Mouse (Mus musculus) neural tube, embryonic 12.5 days (tissue): Measurements from ENCODE around the gene Fgfr2. TPM values are rescaled to one million over a fixed set of nuclear protein-coding genes. Genes with fewer than 3 reads are reported as not detected.

Experiments used
- ATAC-seq: fragments of 200-750 bp; cut with Nextera tagmentation; 2 replicates; pipeline ENCODE4 v1.8.0; 2017; ENCODE audit warnings: low read depth, mild to moderate bottlenecking, moderate TSS enrichment, moderate library complexity; ENCODE audit not compliant: low FRiP score
- H3K27ac ChIP-seq: fragments of 300-500 bp; sonication (generic); 2 replicates; pipeline ENCODE4 v1.5.1; 2016
- H3K27me3 ChIP-seq: fragments of 300-500 bp; sonication (generic); replicated peaks from 2 replicates; pipeline ENCODE4 v1.6.1; 2016; ENCODE audit warnings: mild to moderate bottlenecking
- H3K36me3 ChIP-seq: fragments of 300-500 bp; sonication (generic); 2 replicates; pipeline ENCODE4 v1.6.1; 2016; ENCODE audit warnings: mild to moderate bottlenecking
- H3K4me1 ChIP-seq: fragments of 300-500 bp; sonication (generic); 2 replicates; pipeline ENCODE4 v1.6.1; 2016
- H3K4me2 ChIP-seq: fragments of 300-500 bp; sonication (generic); replicated peaks from 2 replicates; pipeline ENCODE4 v1.6.1; 2016; ENCODE audit warnings: mild to moderate bottlenecking
- H3K4me3 ChIP-seq: fragments of 300-500 bp; sonication (generic); 2 replicates; pipeline ENCODE4 v1.5.1; 2016
- H3K9ac ChIP-seq: fragments of 300-500 bp; sonication (generic); 2 replicates; pipeline ENCODE4 v1.6.1; 2016; ENCODE audit warnings: mild to moderate bottlenecking
- H3K9me3 ChIP-seq: fragments of 300-500 bp; sonication (generic); 2 replicates; pipeline ENCODE4 v1.6.1; 2016; ENCODE audit warnings: mild to moderate bottlenecking
- WGBS: fragments of 180-500 bp; shearing (Covaris S2); methylation state at CpG from one replicate; pipeline ENCODE4 v1.1.7; 2016; 5-methylcytosine and 5-hydroxymethylcytosine counted together
- polyA plus RNA-seq: library from polyadenylated mRNA; unstranded; fragments of >200 nt; fragmentation: Nextera tagmentation; extraction: Ambion mirVana; gene quantifications from 2 replicates; pipeline ENCODE4 v1.2.1, GENCODE M21; 2016

Fgfr2 gene
- polyA plus RNA-seq, 1 experiment from 2014 or later, result 65.0 TPM

DNA sequence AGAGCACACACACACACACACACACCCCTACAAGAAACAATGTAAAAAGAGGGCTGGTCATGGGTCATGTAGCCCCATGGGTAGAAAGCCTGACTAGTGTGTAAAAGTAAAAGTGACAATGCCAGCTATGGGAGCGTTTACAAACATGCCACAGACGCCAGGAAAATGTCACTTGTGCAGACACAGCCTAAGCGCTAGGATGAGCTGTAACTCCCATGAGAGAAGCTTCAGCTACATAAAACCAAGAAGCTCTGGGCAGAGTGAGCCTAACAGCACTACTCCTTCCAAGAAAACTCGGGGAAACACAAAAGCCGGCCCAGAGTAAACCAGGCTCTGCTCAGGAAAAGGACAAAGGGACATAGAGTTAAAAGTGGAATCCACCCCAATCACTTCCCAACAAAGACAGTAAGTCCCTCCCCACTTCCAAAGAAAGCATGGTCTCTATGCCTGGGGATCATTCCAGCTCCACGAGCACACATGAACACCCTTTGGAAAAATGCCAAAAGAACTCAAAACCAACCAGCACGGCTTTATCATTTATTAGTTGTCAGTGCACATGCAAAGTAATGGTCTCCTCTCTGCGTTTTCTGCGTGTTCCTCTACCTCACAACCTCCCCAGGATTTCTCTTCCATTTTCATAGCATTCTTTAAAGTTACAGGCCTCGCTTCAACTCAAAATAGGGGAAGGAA, 899.6 kb downstream of the Fgfr2 start:
- Histone ChIP-seq H3K9ac (no peak overlapping the region), H3K27me3 (no peaks in the 10 kb centered on the region), H3K9me3 (no peaks in the 10 kb centered on the region), H3K4me3 (no peak overlapping the region), H3K36me3 (no peaks in the 10 kb centered on the region), H3K4me1 (0 out of 2 replicates have a peak, but pooled peaks cover 6% of the 10 kb centered on the region), H3K4me2 (no peak overlapping the region), H3K27ac (no peak overlapping the region)
- 59% methylated on average over 10 of the region's 10 CpGs for WGBS
- no peak for ATAC-seq

GRCm38 (mm10) chr7:132214031-132214430, 909.1 kb downstream of the Fgfr2 start:
- H3K9ac ChIP-seq, result no peak overlapping the region
- H3K9me3 ChIP-seq, result no peaks in the 10 kb centered on the region
- H3K27ac ChIP-seq, result no peak overlapping the region
- 82% methylated on average over 10 of the region's 10 CpGs for WGBS
- ATAC-seq, result no peak
- no peaks in the 10 kb centered on the region; the same call in 1 of the 2 replicates for H3K27me3 ChIP-seq
- no peak overlapping the region for H3K4me2 ChIP-seq
- no peak overlapping the region for H3K4me3 ChIP-seq
- H3K36me3 ChIP-seq, result no peaks in the 10 kb centered on the region
- H3K4me1 ChIP-seq, result no peaks in the 10 kb centered on the region

DNA sequence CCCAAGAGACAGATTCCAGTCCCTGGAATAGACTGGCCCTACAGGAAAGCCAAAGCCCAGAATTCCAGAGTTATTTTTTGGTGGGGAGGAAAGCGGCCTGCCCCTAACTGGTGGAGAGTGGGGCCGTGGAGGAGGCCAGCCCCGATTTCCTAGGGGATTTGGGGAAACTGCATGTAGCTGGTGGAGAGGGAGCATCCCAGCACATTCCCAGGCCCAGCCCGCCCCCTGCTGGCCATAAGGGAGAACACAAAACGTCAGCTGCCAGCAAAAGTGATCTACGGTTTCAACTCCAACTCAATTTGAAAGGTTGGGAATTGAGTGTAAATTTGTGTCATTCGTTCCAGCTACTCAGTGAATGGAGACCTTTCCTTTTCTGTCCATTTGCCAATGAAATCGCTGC, 909.7 kb downstream of the Fgfr2 start:
- H3K4me3 ChIP-seq, result no peak overlapping the region
- H3K36me3 ChIP-seq, result no peaks in the 10 kb centered on the region
- H3K4me1 ChIP-seq, result no peaks in the 10 kb centered on the region
- 9% methylated on average over 8 of the region's 8 CpGs for WGBS
- no peak overlapping the region for H3K27ac ChIP-seq
- H3K9ac ChIP-seq, result no peak overlapping the region
- ATAC-seq, result no peak
- no peak overlapping the region for H3K4me2 ChIP-seq
- no peaks in the 10 kb centered on the region for H3K9me3 ChIP-seq
- H3K27me3 ChIP-seq, result no peaks in the 10 kb centered on the region; the same call in 1 of the 2 replicates

DNA sequence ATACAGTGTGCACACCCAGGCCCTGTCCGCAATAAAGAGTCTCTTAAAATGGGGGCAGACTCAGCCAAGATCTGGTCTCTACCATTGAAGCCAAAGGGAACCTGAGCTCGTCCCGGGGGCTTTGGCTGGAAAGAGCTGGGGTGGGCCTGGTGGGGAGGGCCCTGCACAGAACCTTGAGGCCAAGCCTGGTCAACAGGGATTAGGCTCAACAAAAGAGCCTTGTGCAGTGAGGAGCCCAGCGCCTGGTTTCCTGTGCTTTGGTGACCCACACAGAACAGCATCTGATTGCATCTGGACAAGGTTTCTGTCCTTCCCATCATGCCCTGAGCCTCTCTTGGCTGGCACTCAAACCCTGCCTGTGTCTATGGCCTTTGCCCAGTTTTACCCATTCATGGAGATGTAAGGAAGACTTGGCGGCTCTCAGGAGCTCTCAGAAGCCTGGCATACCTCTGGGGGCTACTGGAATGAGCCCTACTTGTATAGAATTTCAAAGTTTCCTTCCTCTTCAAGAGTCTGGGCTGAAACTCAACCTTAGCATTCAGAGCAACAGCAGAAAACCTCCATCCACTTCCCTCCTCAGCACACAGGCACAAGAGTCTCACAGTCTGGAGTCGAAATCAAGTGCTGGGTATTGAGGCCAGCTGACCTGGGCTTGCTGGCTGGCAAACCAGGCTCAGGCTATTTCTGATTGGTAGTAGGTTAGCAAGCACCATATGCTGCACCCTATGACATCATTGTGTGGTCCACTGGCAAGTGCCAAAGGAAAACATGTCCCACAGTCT, 911.0 kb downstream of the Fgfr2 start:
- Histone ChIP-seq H3K27me3 (no peaks in the 10 kb centered on the region; the same call in 1 of the 2 replicates), H3K4me2 (no peak overlapping the region), H3K27ac (no peak overlapping the region), H3K36me3 (no peaks in the 10 kb centered on the region), H3K4me1 (no peaks in the 10 kb centered on the region), H3K9ac (no peak overlapping the region), H3K9me3 (no peaks in the 10 kb centered on the region), H3K4me3 (no peak overlapping the region)
- WGBS, result 84% methylated on average over 6 of the region's 6 CpGs
- ATAC-seq, result no peak

GRCm38 (mm10) chr7:132210616-132211015, 912.5 kb downstream of the Fgfr2 start:
- Histone ChIP-seq H3K27ac (no peak overlapping the region), H3K4me3 (no peak overlapping the region), H3K4me1 (no peaks in the 10 kb centered on the region), H3K27me3 (no peaks in the 10 kb centered on the region; the same call in 1 of the 2 replicates), H3K4me2 (no peak overlapping the region), H3K9me3 (no peaks in the 10 kb centered on the region), H3K9ac (no peak overlapping the region), H3K36me3 (no peaks in the 10 kb centered on the region)
- no peak for ATAC-seq
- WGBS, result 89% methylated on average over 5 of the region's 5 CpGs

GRCm38 (mm10) chr7:132208946-132209651, 914.1 kb downstream of the Fgfr2 start:
- Histone ChIP-seq H3K36me3 (no peaks in the 10 kb centered on the region), H3K27ac (no peak overlapping the region), H3K27me3 (no peaks in the 10 kb centered on the region; the same call in 1 of the 2 replicates), H3K4me3 (no peak overlapping the region), H3K4me1 (no peaks in the 10 kb centered on the region), H3K9ac (no peak overlapping the region), H3K9me3 (no peaks in the 10 kb centered on the region), H3K4me2 (no peak overlapping the region)
- ATAC-seq, result no peak
- 85% methylated on average over 9 of the region's 9 CpGs for WGBS

GRCm38 (mm10) chr7:132204073-132204612, 919.0 kb downstream of the Fgfr2 start:
- Histone ChIP-seq H3K27me3 (no peaks in the 10 kb centered on the region), H3K4me1 (no peaks in the 10 kb centered on the region), H3K36me3 (no peaks in the 10 kb centered on the region), H3K4me3 (no peak overlapping the region), H3K9me3 (no peaks in the 10 kb centered on the region), H3K4me2 (no peak overlapping the region), H3K9ac (no peak overlapping the region), H3K27ac (no peak overlapping the region)
- no peak for ATAC-seq
- WGBS, result 60% methylated on average over 1 of the region's 1 CpGs

- Histone ChIP-seq H3K9me3 (no peaks in the 10 kb centered on the region), H3K9ac (no peak overlapping the region), H3K4me2 (no peak overlapping the region), H3K36me3 (no peaks in the 10 kb centered on the region), H3K27ac (no peak overlapping the region), H3K27me3 (no peaks in the 10 kb centered on the region), H3K4me1 (no peaks in the 10 kb centered on the region), H3K4me3 (no peak overlapping the region)
- WGBS, result 43% methylated on average over 6 of the region's 6 CpGs
- no peak for ATAC-seq
These were observed 923.5 kb downstream of the Fgfr2 start for GRCm38 (mm10) chr7:132199686-132200085.

DNA sequence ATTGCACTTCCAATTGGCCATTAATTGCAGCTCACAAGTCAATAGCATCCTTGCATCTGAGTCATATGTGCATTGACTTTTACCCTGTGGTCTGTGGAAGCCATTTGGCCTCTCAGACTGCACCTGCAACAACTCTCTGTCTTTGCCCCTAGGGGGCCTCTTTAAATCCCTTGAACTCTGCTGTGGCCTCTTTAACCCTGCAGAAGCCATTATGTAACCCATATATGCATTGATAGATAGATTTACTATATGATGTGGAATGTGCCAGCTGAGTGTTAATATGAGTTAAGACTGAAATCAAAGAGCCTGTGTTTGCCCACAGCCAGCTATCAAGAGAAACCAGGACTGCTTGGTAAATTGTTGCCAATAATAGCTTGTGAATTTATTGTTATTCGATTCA, 924.3 kb downstream of the Fgfr2 start:
- H3K9ac ChIP-seq, result no peak overlapping the region
- H3K27ac ChIP-seq, result no peak overlapping the region
- no peak for ATAC-seq
- H3K27me3 ChIP-seq, result no peaks in the 10 kb centered on the region
- H3K9me3 ChIP-seq, result no peaks in the 10 kb centered on the region
- WGBS, result 77% methylated on average over 1 of the region's 1 CpGs
- no peaks in the 10 kb centered on the region for H3K36me3 ChIP-seq
- H3K4me1 ChIP-seq, result no peaks in the 10 kb centered on the region
- no peak overlapping the region for H3K4me3 ChIP-seq
- H3K4me2 ChIP-seq, result no peak overlapping the region

DNA sequence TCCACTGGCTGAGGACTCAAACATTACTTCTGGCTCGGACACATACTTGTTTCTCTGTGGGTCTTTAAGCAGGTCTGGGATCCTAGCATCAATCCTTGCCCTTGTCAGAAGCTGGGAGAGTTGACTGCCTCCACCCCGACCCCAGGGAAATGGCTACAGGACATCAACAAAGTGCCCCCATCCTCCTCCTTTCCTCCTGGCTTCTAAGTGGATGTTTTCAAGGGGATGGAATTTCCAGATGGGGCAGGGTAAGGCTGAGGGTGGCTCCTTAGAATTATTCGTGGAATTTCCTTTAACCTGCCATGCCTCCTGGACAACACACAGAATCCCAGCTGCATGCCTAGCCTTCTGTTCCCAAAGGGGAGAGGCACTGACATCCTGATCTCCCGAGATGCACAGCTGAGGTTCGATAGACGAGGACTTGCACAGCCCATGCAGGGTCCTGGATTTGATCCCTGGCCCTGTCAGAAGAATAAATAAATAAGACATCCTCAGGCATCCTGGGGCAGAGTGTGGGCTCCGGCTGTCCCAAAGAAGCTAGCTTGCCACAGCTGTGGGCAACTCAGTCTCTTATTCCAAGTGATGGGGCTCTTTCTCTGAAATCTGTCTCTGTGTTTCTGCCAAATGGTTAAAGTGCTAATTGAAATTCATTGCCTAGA, 925.2 kb downstream of the Fgfr2 start:
- no peak overlapping the region for H3K4me3 ChIP-seq
- 55% methylated on average over 7 of the region's 7 CpGs for WGBS
- H3K27me3 ChIP-seq, result no peaks in the 10 kb centered on the region
- H3K4me1 ChIP-seq, result no peaks in the 10 kb centered on the region
- no peaks in the 10 kb centered on the region for H3K9me3 ChIP-seq
- H3K9ac ChIP-seq, result no peak overlapping the region
- H3K36me3 ChIP-seq, result no peaks in the 10 kb centered on the region
- no peak overlapping the region for H3K4me2 ChIP-seq
- ATAC-seq, result no peak
- H3K27ac ChIP-seq, result no peak overlapping the region

DNA sequence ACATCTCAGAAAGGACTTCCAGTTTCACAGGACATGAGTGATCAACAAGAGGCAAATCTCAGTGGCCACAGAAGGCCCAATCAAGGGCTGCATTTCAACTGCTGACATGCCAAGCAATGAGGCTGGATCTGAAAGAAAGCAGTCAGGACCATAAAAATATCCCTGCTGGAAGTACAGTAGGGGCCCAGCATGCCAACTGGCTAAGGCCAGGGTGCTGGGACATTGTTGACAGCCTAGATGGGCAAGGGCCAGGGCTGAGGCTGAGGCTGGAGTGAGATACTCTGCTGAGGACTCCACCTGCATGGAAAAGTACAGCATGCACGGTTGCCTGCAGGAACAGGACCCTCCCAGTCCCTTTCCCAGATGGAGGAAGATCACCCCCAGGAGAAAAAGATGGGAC, 926.6 kb downstream of the Fgfr2 start:
- Histone ChIP-seq H3K9ac (no peak overlapping the region), H3K4me1 (no peaks in the 10 kb centered on the region), H3K4me3 (no peak overlapping the region), H3K9me3 (no peaks in the 10 kb centered on the region), H3K4me2 (no peak overlapping the region), H3K27me3 (no peaks in the 10 kb centered on the region), H3K36me3 (no peaks in the 10 kb centered on the region), H3K27ac (no peak overlapping the region)
- ATAC-seq, result no peak
- 93% methylated on average over 1 of the region's 1 CpGs for WGBS

DNA sequence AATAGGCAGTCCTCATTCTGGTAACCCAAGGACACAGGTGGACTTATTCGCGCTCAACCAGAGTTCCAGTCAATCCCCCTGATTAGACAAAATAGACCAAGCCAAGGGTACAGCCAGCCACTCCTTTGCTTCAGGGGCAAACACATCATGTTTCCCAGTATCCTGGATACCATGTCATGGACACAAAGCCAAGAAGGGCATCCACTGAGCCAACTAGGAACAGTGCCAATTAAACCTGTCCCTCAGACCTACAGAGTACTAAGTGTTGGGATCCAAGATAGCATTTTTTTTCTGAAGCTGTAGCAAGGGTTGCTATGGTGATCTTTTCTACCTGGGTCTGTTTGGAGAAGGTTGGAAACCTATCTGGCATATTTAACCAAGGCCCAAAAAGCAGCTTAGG, 929.5 kb downstream of the Fgfr2 start:
- WGBS, result 98% methylated on average over 2 of the region's 2 CpGs
- Histone ChIP-seq H3K4me2 (no peak overlapping the region), H3K9ac (no peak overlapping the region)

More for the DNA sequence above, 929.5 kb downstream of the Fgfr2 start:
- Histone ChIP-seq H3K27me3 (no peaks in the 10 kb centered on the region), H3K9me3 (no peaks in the 10 kb centered on the region), H3K36me3 (no peaks in the 10 kb centered on the region), H3K4me1 (no peaks in the 10 kb centered on the region), H3K27ac (no peak overlapping the region), H3K4me3 (no peak overlapping the region)
- ATAC-seq, result no peak
